Mouse (Mus musculus): Measurements from ENCODE around the gene Ppp3ca. TPM values are rescaled to one million over a fixed set of nuclear protein-coding genes. Genes with fewer than 3 reads are reported as not detected.

The Ppp3ca gene
- total and polyA plus RNA-seq, 3 experiments: 17.4 to 40.6 (median 32.0) TPM

GRCm38 (mm10) chr3:136969796-136970195, 299.9 kb downstream of the Ppp3ca start:
- Histone ChIP-seq H3K9me3 (replicated peaks; ENCODE audit: insufficient read depth, low read length) (no peaks in the 10 kb centered on the region), H3K36me3 (ENCODE audit: control insufficient read depth in 1 of 2, insufficient read depth in 2 of 2, low read length in 2 of 2) (no peaks in the 10 kb centered on the region), H3K4me1 (ENCODE audit: control insufficient read depth in 1 of 2, insufficient read depth in 2 of 2, low read length in 2 of 2) (no peaks in the 10 kb centered on the region), H3K79me2 (ENCODE audit: control insufficient read depth, insufficient read depth, low read length, poor library complexity) (no peaks in the 10 kb centered on the region), H3K27ac (ENCODE audit: control insufficient read depth, low read depth, low read length) (no peak overlapping the region), H3K9ac (ENCODE audit: control insufficient read depth, low read depth, low read length, poor library complexity, severe bottlenecking) (no peak overlapping the region), H3K27me3 (ENCODE audit: control insufficient read depth in 1 of 2, insufficient read depth in 2 of 2, low read length in 2 of 2) (no peaks in the 10 kb centered on the region), H3K4me3 (ENCODE audit: control insufficient read depth in 1 of 2, insufficient read depth in 1 of 2, low read depth in 2 of 2, low read length in 2 of 2) (no peak overlapping the region)
- no peak for TF ChIP-seq RAD21 (IDR thresholded peaks at IDR 0.05; ENCODE audit: low read depth, low read length)
- TF ChIP-seq CHD1 (IDR thresholded peaks at IDR 0.05; ENCODE audit: low read depth, low read length): no peak
- TF ChIP-seq ZMIZ1 (IDR thresholded peaks at IDR 0.05; ENCODE audit: low read depth, low read length): no peak
- TF ChIP-seq CHD2 (IDR thresholded peaks at IDR 0.05; ENCODE audit: low read length): no peak
- no peak for TF ChIP-seq RCOR1 (IDR thresholded peaks at IDR 0.05; ENCODE audit: low read depth, low read length)
- TF ChIP-seq EP300 (IDR thresholded peaks at IDR 0.05; ENCODE audit: low read depth in 1 of 2, low read length in 2 of 2): no peak
- DNase-seq (ENCODE audit: low read depth, low spot score): no peak

- Histone ChIP-seq H3K36me3 (ENCODE audit: control insufficient read depth in 1 of 2, insufficient read depth in 2 of 2, low read length in 2 of 2) (no peaks in the 10 kb centered on the region), H3K9me3 (replicated peaks; ENCODE audit: insufficient read depth, low read length) (no peaks in the 10 kb centered on the region), H3K27ac (ENCODE audit: control insufficient read depth, low read depth, low read length) (no peak overlapping the region), H3K79me2 (ENCODE audit: control insufficient read depth, insufficient read depth, low read length, poor library complexity) (no peaks in the 10 kb centered on the region), H3K27me3 (ENCODE audit: control insufficient read depth in 1 of 2, insufficient read depth in 2 of 2, low read length in 2 of 2) (no peaks in the 10 kb centered on the region), H3K4me3 (ENCODE audit: control insufficient read depth in 1 of 2, insufficient read depth in 1 of 2, low read depth in 2 of 2, low read length in 2 of 2) (no peak overlapping the region), H3K9ac (ENCODE audit: control insufficient read depth, low read depth, low read length, poor library complexity, severe bottlenecking) (no peak overlapping the region), H3K4me1 (ENCODE audit: control insufficient read depth in 1 of 2, insufficient read depth in 2 of 2, low read length in 2 of 2) (no peaks in the 10 kb centered on the region)
- DNase-seq (ENCODE audit: low read depth, low spot score): no peak
- TF ChIP-seq TBP (IDR thresholded peaks at IDR 0.05; ENCODE audit: low read depth, low read length) (no peak), USF1 (IDR thresholded peaks at IDR 0.05; ENCODE audit: low read depth, low read length) (no peak), TCF12 (IDR thresholded peaks at IDR 0.05; ENCODE audit: low read depth, low read length) (no peak), CHD1 (IDR thresholded peaks at IDR 0.05; ENCODE audit: low read depth, low read length) (no peak), GATA1 (IDR thresholded peaks at IDR 0.05; ENCODE audit: low read depth, low read length) (no peak), JUND (IDR thresholded peaks at IDR 0.05; ENCODE audit: low read depth, low read length) (no peak), POLR2A (IDR thresholded peaks at IDR 0.05; ENCODE audit: control insufficient read depth in 1 of 2, insufficient read depth in 1 of 2, low read depth in 1 of 2, low read length in 2 of 2, poor library complexity in 1 of 2) (no peak), SIN3A (IDR thresholded peaks at IDR 0.05; ENCODE audit: low read length) (no peak), ZC3H11A (IDR thresholded peaks at IDR 0.05; ENCODE audit: low read depth, low read length) (no peak), BHLHE40 (IDR thresholded peaks at IDR 0.05; ENCODE audit: borderline replicate concordance, low read depth, low read length) (no peak), RCOR1 (IDR thresholded peaks at IDR 0.05; ENCODE audit: low read depth, low read length) (no peak), E2F4 (IDR thresholded peaks at IDR 0.05; ENCODE audit: borderline replicate concordance, low read depth, low read length) (no peak), MAFK (IDR thresholded peaks at IDR 0.05; ENCODE audit: borderline replicate concordance, low read depth, low read length) (no peak), ZNF384 (IDR thresholded peaks at IDR 0.05; ENCODE audit: low read depth, low read length) (no peak)
These were observed 307.9 kb downstream of the Ppp3ca start for GRCm38 (mm10) chr3:136977859-136978258.

Data from MEL (cell line).